Mouse (Mus musculus): ENCODE measurements around the gene Brwd1.
"Not testable (repeated sequence)": the region's sequence is repeated elsewhere in the genome, so short reads cannot be mapped to it uniquely, and the experiment has no call there.

The Brwd1 gene

GRCm38 (mm10) chr16:95970841-95971240 lies 111.5 kb downstream of the Brwd1 start:
- DNase-seq (ENCODE audit: low spot score) = no peak

GRCm38 (mm10) chr16:95967455-95967854 lies 114.9 kb downstream of the Brwd1 start:
- DNase-seq (ENCODE audit: low spot score) = no peak

- peak; percentile 79 for DNase-seq (ENCODE audit: low spot score)
Measured at GRCm38 (mm10) chr16:95964427-95965023, 117.8 kb downstream of the Brwd1 start.

- DNase-seq (ENCODE audit: low spot score) = not testable (repeated sequence)
Measured at GRCm38 (mm10) chr16:95961484-95961883, 120.8 kb downstream of the Brwd1 start.

- not testable (repeated sequence) for DNase-seq (ENCODE audit: low spot score)
Measured at GRCm38 (mm10) chr16:95960689-95961088, 121.6 kb downstream of the Brwd1 start.

- DNase-seq (ENCODE audit: low spot score) = no peak
Measured at GRCm38 (mm10) chr16:95958080-95958479, 124.2 kb downstream of the Brwd1 start.

- peak; percentile 7 for DNase-seq (ENCODE audit: low spot score)
Measured at GRCm38 (mm10) chr16:95956618-95957017, 125.7 kb downstream of the Brwd1 start.

- DNase-seq (ENCODE audit: low spot score) = no peak
Measured at GRCm38 (mm10) chr16:95955716-95956346, 126.5 kb downstream of the Brwd1 start.

- no peak for DNase-seq (ENCODE audit: low spot score)
Measured at GRCm38 (mm10) chr16:95954341-95954740, 128.0 kb downstream of the Brwd1 start.

- no peak for DNase-seq (ENCODE audit: low spot score)
Measured at GRCm38 (mm10) chr16:95953159-95953650, 129.1 kb downstream of the Brwd1 start.

GRCm38 (mm10) chr16:95951471-95951870 lies 130.9 kb downstream of the Brwd1 start:
- DNase-seq (ENCODE audit: low spot score) = no peak

GRCm38 (mm10) chr16:95945389-95946311 lies 136.7 kb downstream of the Brwd1 start:
- DNase-seq (ENCODE audit: low spot score) = peak; percentile 88

- DNase-seq (ENCODE audit: low spot score) = no peak
Measured at GRCm38 (mm10) chr16:95943186-95943585, 139.1 kb downstream of the Brwd1 start.
